Mouse (Mus musculus) liver, embryonic 12.5 days (tissue): ENCODE measurements around the gene Hist2h2bb. TPM values are rescaled to one million over a fixed set of nuclear protein-coding genes. Genes with fewer than 3 reads are reported as not detected.
"Not testable (repeated sequence)": the region's sequence is repeated elsewhere in the genome, so short reads cannot be mapped to it uniquely, and the experiment has no call there.

Source experiments
- ATAC-seq: fragments of 200-750 bp; cut with Nextera tagmentation; 2 replicates; pipeline ENCODE4 v1.8.0; 2017; ENCODE audit warnings: moderate number of reproducible peaks, mild to moderate bottlenecking, moderate library complexity
- H3K27ac ChIP-seq: fragments of 300-500 bp; sonication (generic); 2 replicates; pipeline ENCODE4 v1.5.1; 2016; ENCODE audit warnings: mild to moderate bottlenecking
- H3K27me3 ChIP-seq: fragments of 300-500 bp; sonication (generic); replicated peaks from 2 replicates; pipeline ENCODE4 v1.6.1; 2016; ENCODE audit warnings: mild to moderate bottlenecking, moderate library complexity
- H3K36me3 ChIP-seq: fragments of 300-500 bp; sonication (generic); 2 replicates; pipeline ENCODE4 v1.6.1; 2016; ENCODE audit warnings: mild to moderate bottlenecking, moderate library complexity
- H3K4me1 ChIP-seq: fragments of 300-500 bp; sonication (generic); 2 replicates; pipeline ENCODE4 v1.6.1; 2016
- H3K4me2 ChIP-seq: fragments of 300-500 bp; sonication (generic); 2 replicates; pipeline ENCODE4 v1.6.1; 2016; ENCODE audit warnings: mild to moderate bottlenecking, moderate library complexity
- H3K4me3 ChIP-seq: fragments of 300-500 bp; sonication (generic); 2 replicates; pipeline ENCODE4 v1.5.1; 2016; ENCODE audit warnings: mild to moderate bottlenecking, moderate library complexity
- H3K9ac ChIP-seq: fragments of 300-500 bp; sonication (generic); 2 replicates; pipeline ENCODE4 v1.6.1; 2016; ENCODE audit warnings: mild to moderate bottlenecking, moderate library complexity
- H3K9me3 ChIP-seq: fragments of 300-500 bp; sonication (generic); replicated peaks from 2 replicates; pipeline ENCODE4 v1.6.1; 2016; ENCODE audit warnings: mild to moderate bottlenecking, moderate library complexity
- WGBS: fragments of 180-500 bp; shearing (Covaris S2); methylation state at CpG from one replicate; pipeline ENCODE4 v1.1.7; 2016; ENCODE audit not compliant: insufficient replicate concordance; 5-methylcytosine and 5-hydroxymethylcytosine counted together
- polyA plus RNA-seq: library from polyadenylated mRNA; unstranded; fragments of >200 nt; fragmentation: Nextera tagmentation; extraction: Ambion mirVana; gene quantifications from 2 replicates; pipeline ENCODE4 v1.2.1, GENCODE M21; 2016

Gene Hist2h2bb
- polyA plus RNA-seq, 1 experiment from 2014 or later = 31.6 TPM

- Histone ChIP-seq H3K9ac (peak overlapping the region; percentile 84), H3K4me2 (peak overlapping the region; percentile 74), H3K4me1 (peaks cover 50% of the 10 kb centered on the region), H3K4me3 (peak overlapping the region; percentile 62), H3K27ac (peak overlapping the region; percentile 99)
- H3K9me3 ChIP-seq, H3K27me3 ChIP-seq, H3K36me3 ChIP-seq: not testable (repeated sequence)
- WGBS = 2% methylated on average over 16 of the region's 44 CpGs
- ATAC-seq = peak; percentile 31
These were observed 675 bp upstream of the Hist2h2bb start for GRCm38 (mm10) chr3:96268776-96269378.

- Histone ChIP-seq H3K4me3 (no peak overlapping the region), H3K9ac (peak overlapping the region; percentile 25; the same call in 1 of the 2 replicates), H3K36me3 (no peaks in the 10 kb centered on the region), H3K4me1 (peaks cover 26% of the 10 kb centered on the region), H3K27me3 (no peaks in the 10 kb centered on the region), H3K9me3 (no peaks in the 10 kb centered on the region), H3K4me2 (peak overlapping the region; percentile 0; the same call in 1 of the 2 replicates), H3K27ac (no peak overlapping the region)
- no peak for ATAC-seq
- 46% methylated on average over 17 of the region's 17 CpGs for WGBS
These were observed 4.3 kb downstream of the Hist2h2bb start for GRCm38 (mm10) chr3:96273591-96274465.

DNA sequence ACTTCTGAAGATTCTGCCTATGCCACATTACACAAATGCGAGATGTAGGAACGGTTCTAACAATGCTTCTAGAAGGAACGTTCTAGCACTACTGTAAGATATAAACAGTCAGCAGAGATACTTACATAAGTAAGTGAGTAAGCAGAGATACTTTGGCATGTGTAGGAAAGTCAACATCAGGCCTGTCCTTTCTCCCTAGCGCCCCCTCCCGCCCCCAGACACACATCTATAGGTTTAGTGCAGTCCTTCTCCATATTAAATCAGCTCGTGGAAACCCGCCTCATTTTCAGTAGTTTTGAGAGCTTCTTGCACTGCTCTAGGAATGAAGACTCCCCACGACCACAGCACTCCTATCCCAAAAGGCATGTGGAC, 7.9 kb downstream of the Hist2h2bb start:
- peak overlapping the region; percentile 92 for H3K4me2 ChIP-seq
- peaks cover 25% of the 10 kb centered on the region for H3K4me1 ChIP-seq
- no peaks in the 10 kb centered on the region for H3K36me3 ChIP-seq
- peak overlapping the region; percentile 64 for H3K4me3 ChIP-seq
- 16% methylated on average over 8 of the region's 8 CpGs for WGBS
- ATAC-seq = peak; percentile 65
- H3K9me3 ChIP-seq = no peaks in the 10 kb centered on the region
- H3K27me3 ChIP-seq = peaks cover 17% of the 10 kb centered on the region; the same call in 1 of the 2 replicates
- H3K27ac ChIP-seq = peak overlapping the region; percentile 80
- peak overlapping the region; percentile 80 for H3K9ac ChIP-seq

- peaks cover 25% of the 10 kb centered on the region for H3K4me1 ChIP-seq
- H3K9me3 ChIP-seq = no peaks in the 10 kb centered on the region
- no peaks in the 10 kb centered on the region for H3K36me3 ChIP-seq
- peak overlapping the region; percentile 92 for H3K4me2 ChIP-seq
- WGBS = 1% methylated on average over 49 of the region's 49 CpGs
- H3K9ac ChIP-seq = peak overlapping the region; percentile 80
- H3K27ac ChIP-seq = peak overlapping the region; percentile 80
- peak overlapping the region; percentile 64 for H3K4me3 ChIP-seq
- H3K27me3 ChIP-seq = peaks cover 23% of the 10 kb centered on the region
- peak; percentile 90 for ATAC-seq
These were observed 8.5 kb downstream of the Hist2h2bb start for GRCm38 (mm10) chr3:96277800-96278624.

- Histone ChIP-seq H3K36me3 (no peaks in the 10 kb centered on the region), H3K9ac (no peak overlapping the region), H3K4me1 (peaks cover 25% of the 10 kb centered on the region), H3K27ac (no peak overlapping the region), H3K4me2 (no peak overlapping the region), H3K4me3 (no peak overlapping the region), H3K27me3 (peaks cover 48% of the 10 kb centered on the region), H3K9me3 (no peaks in the 10 kb centered on the region)
- ATAC-seq = no peak
- 57% methylated on average over 6 of the region's 6 CpGs for WGBS
These were observed 11.1 kb downstream of the Hist2h2bb start for GRCm38 (mm10) chr3:96280660-96281059.

- 25% methylated on average over 4 of the region's 4 CpGs for WGBS
- H3K36me3 ChIP-seq = no peaks in the 10 kb centered on the region
- no peak overlapping the region for H3K4me3 ChIP-seq
- no peaks in the 10 kb centered on the region; the same call in 1 of the 2 replicates for H3K9me3 ChIP-seq
- H3K4me1 ChIP-seq = peaks cover 6% of the 10 kb centered on the region; the same call in 1 of the 2 replicates
- peak overlapping the region; percentile 20; the same call in 1 of the 2 replicates for H3K4me2 ChIP-seq
- peaks cover 59% of the 10 kb centered on the region for H3K27me3 ChIP-seq
- no peak overlapping the region for H3K27ac ChIP-seq
- H3K9ac ChIP-seq = no peak overlapping the region
- ATAC-seq = no peak
These were observed 14.9 kb downstream of the Hist2h2bb start for GRCm38 (mm10) chr3:96284457-96284856.

DNA sequence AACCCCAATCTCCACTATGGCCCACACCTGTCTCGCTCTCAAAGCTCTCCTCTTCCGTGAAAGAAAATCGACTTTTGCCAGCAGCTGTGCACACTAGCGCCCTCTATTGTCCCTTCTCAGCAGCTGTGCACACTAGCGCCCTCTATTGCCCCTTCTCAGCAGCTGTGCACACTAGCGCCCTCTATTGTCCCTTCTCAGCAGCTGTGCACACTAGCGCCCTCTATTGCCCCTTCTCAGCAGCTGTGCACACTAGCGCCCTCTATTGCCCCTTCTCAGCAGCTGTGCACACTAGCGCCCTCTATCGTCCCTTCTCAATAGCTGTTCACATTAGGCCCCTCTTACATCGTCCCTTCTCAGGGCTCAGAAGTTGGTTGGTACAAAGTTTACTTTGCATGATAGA, 17.8 kb downstream of the Hist2h2bb start:
- H3K36me3 ChIP-seq, H3K4me3 ChIP-seq, H3K27ac ChIP-seq, H3K9me3 ChIP-seq, ATAC-seq, H3K9ac ChIP-seq, H3K4me1 ChIP-seq, H3K4me2 ChIP-seq: not testable (repeated sequence)
- H3K27me3 ChIP-seq = peaks cover 47% of the 10 kb centered on the region
- WGBS = 80% methylated on average over 11 of the region's 11 CpGs

DNA sequence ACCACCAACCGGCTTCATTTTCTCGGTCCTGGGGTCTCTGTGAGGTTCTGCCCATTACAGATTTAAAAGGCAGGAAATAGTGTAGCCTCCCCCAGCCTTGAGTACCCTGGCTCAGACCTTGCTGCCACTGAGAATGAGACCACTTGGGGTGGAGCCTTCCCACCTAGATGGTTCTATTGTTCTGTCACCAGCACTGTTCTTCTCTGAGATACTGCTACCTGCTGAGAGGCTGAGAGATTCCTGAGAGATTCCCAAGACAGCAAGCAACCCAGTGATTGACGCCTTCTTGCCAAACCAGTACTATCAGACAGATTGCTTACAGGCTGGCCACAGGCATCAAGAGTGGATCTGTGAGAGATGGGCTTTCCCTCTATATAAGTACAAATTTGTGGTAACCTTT, 19.6 kb downstream of the Hist2h2bb start:
- H3K9me3 ChIP-seq = no peaks in the 10 kb centered on the region; the same call in 1 of the 2 replicates
- no peaks in the 10 kb centered on the region for H3K36me3 ChIP-seq
- peaks cover 33% of the 10 kb centered on the region for H3K27me3 ChIP-seq
- ATAC-seq = no peak
- no peak overlapping the region for H3K9ac ChIP-seq
- H3K27ac ChIP-seq = no peak overlapping the region
- no peak overlapping the region for H3K4me2 ChIP-seq
- no peak overlapping the region for H3K4me3 ChIP-seq
- 57% methylated on average over 3 of the region's 3 CpGs for WGBS
- no peaks in the 10 kb centered on the region for H3K4me1 ChIP-seq

DNA sequence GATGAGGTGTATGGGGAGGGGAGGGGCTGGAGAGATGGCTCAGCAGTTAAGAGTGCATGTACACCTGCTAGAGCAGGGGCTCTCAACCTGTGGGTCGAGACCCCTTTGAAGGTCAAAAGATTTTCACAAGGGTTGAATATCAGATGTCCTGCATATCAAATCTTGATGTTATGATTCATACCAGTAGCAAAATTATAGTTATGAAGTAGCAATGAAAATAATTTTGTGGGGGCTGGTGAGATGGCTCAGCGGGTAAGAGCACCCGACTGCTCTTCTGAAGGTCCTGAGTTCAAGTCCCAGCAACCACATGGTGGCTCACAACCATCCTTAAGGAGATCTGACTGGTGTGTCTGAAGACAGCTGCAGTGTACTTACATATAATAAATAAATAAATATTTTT, 21.2 kb downstream of the Hist2h2bb start:
- H3K4me2 ChIP-seq, H3K9me3 ChIP-seq, H3K27ac ChIP-seq, H3K4me3 ChIP-seq, H3K4me1 ChIP-seq, H3K36me3 ChIP-seq, H3K9ac ChIP-seq, ATAC-seq: not testable (repeated sequence)
- peaks cover 19% of the 10 kb centered on the region for H3K27me3 ChIP-seq
- WGBS = 82% methylated on average over 3 of the region's 3 CpGs

GRCm38 (mm10) chr3:96292641-96293040, 23.1 kb downstream of the Hist2h2bb start:
- Histone ChIP-seq H3K9me3 (no peaks in the 10 kb centered on the region), H3K4me1 (no peaks in the 10 kb centered on the region), H3K4me3 (no peak overlapping the region), H3K4me2 (no peak overlapping the region; the same call in 1 of the 2 replicates), H3K9ac (no peak overlapping the region), H3K27me3 (peaks cover 8% of the 10 kb centered on the region; the same call in 1 of the 2 replicates), H3K27ac (no peak overlapping the region), H3K36me3 (no peaks in the 10 kb centered on the region)
- ATAC-seq = no peak
- 60% methylated on average over 6 of the region's 6 CpGs for WGBS

GRCm38 (mm10) chr3:96293368-96293767, 23.8 kb downstream of the Hist2h2bb start:
- Histone ChIP-seq H3K9ac (no peak overlapping the region), H3K4me3 (no peak overlapping the region), H3K36me3 (no peaks in the 10 kb centered on the region), H3K4me2 (no peak overlapping the region), H3K27me3 (peaks cover 8% of the 10 kb centered on the region; the same call in 1 of the 2 replicates), H3K4me1 (no peaks in the 10 kb centered on the region), H3K9me3 (no peaks in the 10 kb centered on the region), H3K27ac (0 out of 2 replicates have a peak overlapping the region, but pooled peaks have one; percentile 31)
- no peak for ATAC-seq
- WGBS = 26% methylated on average over 5 of the region's 5 CpGs
